Mouse (Mus musculus) layer of hippocampus, adult 11-12 months (tissue): Measurements from ENCODE around the gene Olfr52.
"Not testable (repeated sequence)": the region's sequence is repeated elsewhere in the genome, so short reads cannot be mapped to it uniquely, and the experiment has no call there.

ENCODE experiments used
- DNase-seq: peaks from one replicate; pipeline ENCODE4 v3.0.0; 2022; ENCODE audit warnings: low spot score

The Olfr52 gene

GRCm38 (mm10) chr2:86185583-86185982 is at the start of gene Olfr52:
Gene Olfr52 (minus strand): TSS chr2:86185683.
- DNase-seq, result no peak

- DNase-seq, result no peak
Observed at GRCm38 (mm10) chr2:86231301-86231700, 45.8 kb upstream of the Olfr52 start, which contains the start of gene Olfr1047. Gene Olfr1047 (minus strand): TSS chr2:86231401.

- DNase-seq, result no peak
Observed at GRCm38 (mm10) chr2:86219214-86219613, 33.7 kb upstream of the Olfr52 start, which contains the start of gene Olfr1046. Gene Olfr1046 (minus strand): TSS chr2:86219314.

GRCm38 (mm10) chr2:86202909-86203308 is 17.4 kb upstream of the Olfr52 start, which contains the start of gene Olfr1045:
Gene Olfr1045 (minus strand): TSS chr2:86203009.
- no peak for DNase-seq

GRCm38 (mm10) chr2:86195863-86196262 is 10.4 kb upstream of the Olfr52 start:
- no peak for DNase-seq

DNA sequence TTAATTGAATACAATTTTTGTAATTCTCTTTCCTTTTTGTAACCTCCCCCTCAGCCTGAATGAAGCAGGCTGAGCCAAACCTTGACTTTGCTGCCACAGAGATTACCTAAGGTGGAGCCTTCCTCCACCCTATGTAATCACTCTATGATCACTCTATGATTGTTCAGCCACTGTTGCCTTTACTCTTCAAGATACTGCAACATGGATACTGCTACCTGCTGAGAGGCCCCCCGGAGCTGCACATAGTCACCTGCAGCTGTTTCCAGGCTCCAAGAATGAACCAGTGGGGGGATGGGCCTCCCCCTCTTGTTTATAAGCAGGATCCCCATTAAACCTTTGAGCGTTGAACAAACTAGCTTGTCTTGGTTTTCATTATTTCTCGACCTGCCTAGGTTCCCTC is 5.5 kb downstream of the Olfr52 start:
- DNase-seq, result no peak

DNA sequence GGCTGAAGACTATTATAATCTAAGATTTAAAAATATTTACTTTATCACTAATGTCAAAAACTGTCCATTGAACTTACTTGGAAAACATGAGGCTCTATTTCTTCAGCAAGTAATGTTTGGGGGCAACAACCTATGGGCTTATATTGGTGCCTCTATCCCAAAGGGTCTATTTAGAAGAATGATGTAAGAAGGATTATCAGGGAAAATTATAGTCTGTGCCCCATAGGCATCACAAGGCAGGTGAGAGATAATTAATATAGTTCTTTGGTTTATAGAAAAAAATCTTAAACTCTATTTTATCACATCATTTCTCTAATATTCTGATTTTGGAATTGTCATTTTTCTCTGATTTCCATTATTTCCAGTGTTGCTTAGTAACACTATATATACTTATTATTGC is 7.8 kb downstream of the Olfr52 start, which contains the start of gene Olfr1044:
TSS of gene Olfr1044 (minus strand) at position 101 of the 400 bp plus-strand sequence.
- no peak for DNase-seq

- not testable (repeated sequence) for DNase-seq
Observed at GRCm38 (mm10) chr2:86175422-86175821, 10.1 kb downstream of the Olfr52 start.

DNA sequence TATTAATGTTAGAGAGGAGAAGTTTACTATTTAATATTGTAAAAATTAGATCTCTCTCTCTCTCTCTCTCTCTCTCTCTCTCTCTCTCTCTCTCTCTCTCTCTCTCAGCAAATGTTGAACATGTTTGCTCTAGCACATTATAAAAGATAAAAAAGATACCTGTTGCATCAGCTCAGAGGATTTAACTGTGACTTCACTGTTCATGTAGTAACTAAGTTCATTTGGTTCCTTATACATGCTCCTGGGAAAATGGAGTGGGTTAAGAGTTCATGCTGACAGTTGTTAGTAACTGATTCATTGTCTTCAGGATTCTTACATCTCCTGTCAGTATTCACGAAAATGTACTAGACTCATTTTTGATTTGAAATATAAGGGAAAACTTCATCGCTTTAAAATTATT is 18.1 kb downstream of the Olfr52 start, which contains the start of gene Olfr1043:
TSS of gene Olfr1043 (minus strand) at position 101 of the 400 bp plus-strand sequence.
- DNase-seq, result no peak

DNA sequence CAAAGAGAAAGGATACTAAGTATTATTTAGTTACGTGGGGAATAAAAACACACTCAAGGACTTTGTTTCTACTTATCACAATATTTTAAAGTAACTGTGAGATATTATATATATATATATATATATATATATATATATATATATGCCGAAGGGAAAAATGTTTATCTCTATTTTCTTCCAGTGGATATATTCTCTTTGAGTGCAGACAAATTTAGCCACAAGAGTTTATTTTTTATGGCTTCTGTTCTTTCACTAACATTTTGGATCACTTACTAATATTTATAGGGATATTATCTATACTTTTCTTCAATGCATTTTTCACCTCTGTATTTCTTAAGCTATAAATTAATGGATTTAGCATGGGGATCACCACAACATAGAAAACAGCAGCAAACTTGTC is 23.7 kb downstream of the Olfr52 start, which contains the start of gene Olfr1042:
TSS of gene Olfr1042 (minus strand) at position 101 of the 400 bp plus-strand sequence.
- no peak for DNase-seq

GRCm38 (mm10) chr2:86146632-86147031 is 38.9 kb downstream of the Olfr52 start, which contains the start of gene Olfr1040:
Gene Olfr1040 (minus strand): TSS chr2:86146732.
- DNase-seq, result no peak

GRCm38 (mm10) chr2:86135828-86136227 is 49.7 kb downstream of the Olfr52 start, which contains the start of gene Olfr1039:
Gene Olfr1039 (minus strand): TSS chr2:86135928.
- DNase-seq, result no peak
